Mouse (Mus musculus): ENCODE results near the gene Nectin2. TPM values are rescaled to one million over a fixed set of nuclear protein-coding genes. Genes with fewer than 3 reads are reported as not detected.
"Not testable (repeated sequence)": the region's sequence is repeated elsewhere in the genome, so short reads cannot be mapped to it uniquely, and the experiment has no call there.

The Nectin2 gene
- polyA plus RNA-seq (2017; shearing (Covaris generic)) = under 1 TPM in 1 of 2 experiments, not detected in 1; 0.56 TPM

DNA sequence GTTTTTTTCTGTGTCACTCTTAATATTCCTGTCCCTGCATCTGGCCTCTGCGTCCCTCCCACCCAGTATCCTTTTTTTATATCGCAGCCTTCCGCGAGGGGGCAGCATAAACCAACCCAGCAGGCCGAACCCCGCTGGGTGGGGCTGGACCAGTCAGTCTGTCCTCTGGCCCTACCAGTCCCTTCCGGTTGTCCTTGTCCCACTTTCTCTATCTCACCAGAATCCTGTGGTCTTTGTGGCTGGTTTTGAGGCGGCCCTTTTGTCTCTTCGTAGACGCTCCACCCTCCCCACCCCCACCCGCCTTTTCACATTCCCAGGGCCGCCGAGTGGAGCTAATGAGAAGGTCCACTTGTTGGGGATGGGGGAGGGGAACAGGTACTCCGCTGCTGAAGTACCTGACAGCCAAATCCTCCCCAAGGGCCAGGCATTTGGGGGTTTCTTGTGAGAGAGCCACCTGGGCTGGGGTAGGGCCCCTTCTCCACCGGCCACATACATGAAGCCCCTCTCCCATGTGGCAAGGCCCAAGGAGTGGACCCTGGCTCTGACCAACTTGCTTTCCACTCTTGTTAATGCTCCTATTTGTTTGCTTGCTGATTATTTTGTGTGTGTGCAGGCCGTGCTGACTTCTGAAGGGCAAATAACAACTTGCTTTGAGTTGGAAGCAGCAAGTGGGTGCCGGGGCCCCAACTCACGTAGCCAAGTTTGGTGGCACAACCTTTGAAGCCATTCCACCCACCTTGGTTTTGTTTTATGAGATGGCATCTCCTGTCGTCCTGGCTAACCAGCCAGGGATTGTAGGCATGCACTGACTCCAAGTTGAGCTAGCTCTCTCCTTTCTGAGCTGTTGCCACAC, at the start of gene Nectin2:
Gene Nectin2 (minus strand): TSS at position 267 of the 853 bp plus-strand sequence.
- ATAC-seq = peak; percentile 50

GRCm38 (mm10) chr7:19796697-19797588, 46.7 kb upstream of the Nectin2 start, which contains the start of gene Cblc:
Gene Cblc (minus strand): TSS chr7:19796809.
- ATAC-seq = peak; percentile 96

GRCm38 (mm10) chr7:19796254-19796653, 46.0 kb upstream of the Nectin2 start:
- ATAC-seq = no peak

DNA sequence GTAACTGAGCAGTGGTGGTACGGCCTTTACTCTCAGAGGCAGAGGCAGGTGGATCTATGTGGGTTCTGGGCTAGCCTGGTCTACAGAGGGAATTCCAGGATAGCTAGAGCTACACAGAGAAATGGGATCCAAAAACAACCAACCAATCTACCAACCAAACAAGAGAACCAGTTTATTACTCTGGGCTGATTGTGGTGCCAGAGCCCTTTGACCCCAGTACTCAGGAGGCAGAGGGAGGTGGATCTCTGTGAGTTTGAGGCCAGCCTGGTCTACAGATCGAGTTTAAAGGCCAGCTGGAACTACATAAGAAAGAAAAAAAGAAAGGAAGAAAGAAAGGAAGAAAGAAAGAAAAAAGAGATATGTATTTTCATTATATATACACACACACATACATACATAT, 45.0 kb upstream of the Nectin2 start:
- no peak for ATAC-seq

DNA sequence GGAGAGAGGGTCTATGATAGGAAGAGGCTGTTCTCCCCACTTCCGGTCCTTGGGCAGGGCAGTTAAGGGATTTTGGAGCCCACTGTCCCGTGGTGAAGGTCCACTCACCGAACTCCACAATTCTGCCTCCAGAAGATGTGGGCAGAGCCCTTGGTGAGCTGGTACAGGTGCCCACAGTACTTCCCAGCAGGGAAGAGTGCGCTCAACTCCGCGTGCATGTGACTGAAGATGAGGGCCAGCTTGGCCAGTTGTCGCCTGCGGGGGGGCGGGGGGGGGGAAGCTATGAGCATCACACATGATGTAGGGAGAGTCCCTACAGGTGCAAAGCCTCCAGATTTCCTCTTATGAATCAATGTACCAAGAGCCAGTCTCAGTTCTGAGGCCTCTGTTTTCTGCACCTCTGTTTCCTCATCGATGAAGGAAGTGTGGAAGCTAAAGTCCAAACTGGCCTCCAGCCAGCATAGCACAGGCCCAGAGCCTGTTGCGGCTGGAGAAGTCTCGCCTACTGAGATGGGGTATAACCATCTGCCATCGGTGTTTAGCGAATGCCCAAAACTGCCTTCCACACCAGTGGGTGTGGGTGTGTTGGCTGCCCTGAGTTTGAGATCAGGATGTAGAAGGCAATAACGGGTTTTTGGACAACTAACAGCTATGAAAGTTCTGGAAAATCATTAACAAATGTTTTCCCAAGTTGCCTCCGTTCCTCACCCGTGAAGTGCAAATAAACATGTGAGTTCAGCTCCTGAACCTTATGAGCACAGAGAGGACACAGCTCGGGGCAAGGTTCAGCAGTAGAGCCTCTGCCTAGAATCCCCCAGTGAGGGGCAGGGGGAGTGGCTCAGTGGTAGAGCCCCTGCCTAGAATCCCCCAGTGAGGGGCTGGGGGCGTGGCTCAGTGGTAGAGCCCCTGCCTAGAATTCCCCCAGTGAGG, 42.7 kb upstream of the Nectin2 start:
- ATAC-seq = no peak

DNA sequence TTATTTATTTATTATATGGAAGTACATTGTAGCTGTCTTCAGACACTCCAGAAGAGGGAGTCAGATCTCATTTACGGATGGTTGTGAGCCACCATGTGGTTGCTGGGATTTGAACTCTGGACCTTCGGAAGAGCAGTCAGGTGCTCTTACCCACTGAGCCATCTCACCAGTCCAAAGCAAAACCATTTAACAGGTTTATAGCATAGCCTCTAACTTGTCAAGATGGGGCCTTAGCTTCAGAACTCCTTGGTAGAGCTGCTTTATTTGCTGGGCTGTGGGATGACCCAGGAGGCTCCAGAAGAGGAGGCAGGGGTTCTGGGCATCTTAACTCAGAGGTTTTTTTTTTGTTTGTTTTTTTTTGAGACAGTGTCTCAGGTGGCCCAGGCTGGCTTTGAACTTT, 41.2 kb upstream of the Nectin2 start:
- not testable (repeated sequence) for ATAC-seq

- ATAC-seq = peak; percentile 62
Measured at GRCm38 (mm10) chr7:19789904-19790347, 39.6 kb upstream of the Nectin2 start.

GRCm38 (mm10) chr7:19785874-19786458, 35.7 kb upstream of the Nectin2 start:
- no peak for ATAC-seq

DNA sequence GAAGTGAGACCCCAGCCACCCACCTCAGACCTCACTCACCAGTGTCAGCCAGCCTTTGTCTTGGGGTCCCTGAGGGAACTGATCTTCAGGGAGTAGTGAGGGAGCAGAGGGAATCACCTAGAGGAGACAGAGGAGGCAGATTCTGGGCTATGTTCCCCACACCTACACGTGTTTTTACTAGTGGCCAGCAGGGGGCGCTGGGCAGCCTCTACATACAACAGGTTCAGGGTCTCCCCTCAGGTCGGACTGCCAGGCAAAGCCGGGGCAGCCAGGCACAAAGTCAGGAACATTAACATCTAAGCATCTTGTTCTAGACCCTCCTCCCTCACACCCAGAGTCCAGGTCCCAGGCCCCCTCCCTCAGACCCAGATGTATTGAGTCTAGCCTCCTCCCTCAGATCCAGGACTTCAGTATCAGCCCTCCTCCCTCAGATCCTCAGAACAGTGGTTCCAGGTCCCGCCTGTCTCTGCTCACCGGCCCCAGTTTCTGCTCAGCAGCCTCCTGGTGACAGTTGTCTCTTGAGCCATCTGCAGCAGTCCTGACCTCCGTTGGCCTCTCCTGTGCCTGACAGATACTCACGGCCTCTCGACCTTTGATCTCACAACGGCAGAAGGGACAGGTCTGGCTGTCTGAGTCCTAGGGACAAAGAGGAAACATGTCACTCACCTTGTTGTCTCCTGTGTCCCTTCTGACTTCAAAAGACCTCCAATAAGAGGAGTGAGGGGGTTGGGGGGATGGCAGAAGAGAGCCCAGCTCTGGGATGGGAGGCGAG, 34.7 kb upstream of the Nectin2 start:
- ATAC-seq = no peak

GRCm38 (mm10) chr7:19783630-19784029, 33.3 kb upstream of the Nectin2 start:
- ATAC-seq = no peak

DNA sequence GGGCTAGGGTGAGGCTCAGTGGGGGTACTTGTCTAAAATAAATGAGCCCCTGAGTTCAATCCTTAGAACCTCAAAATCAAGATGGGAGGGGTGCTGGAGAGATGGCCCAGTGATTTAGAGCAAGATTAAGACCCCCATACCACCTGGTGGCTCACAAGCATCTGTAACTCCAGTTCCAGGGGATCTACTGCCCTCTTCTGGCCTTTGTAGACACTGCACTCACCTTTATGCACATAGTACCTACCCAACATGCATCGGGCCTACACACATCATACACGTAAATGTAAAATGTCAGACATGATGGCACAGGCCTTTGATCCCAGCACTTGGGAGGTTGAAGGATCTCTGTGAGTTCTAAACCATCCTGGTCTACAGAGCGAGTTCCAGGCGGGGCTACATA, 32.4 kb upstream of the Nectin2 start:
- ATAC-seq = no peak

DNA sequence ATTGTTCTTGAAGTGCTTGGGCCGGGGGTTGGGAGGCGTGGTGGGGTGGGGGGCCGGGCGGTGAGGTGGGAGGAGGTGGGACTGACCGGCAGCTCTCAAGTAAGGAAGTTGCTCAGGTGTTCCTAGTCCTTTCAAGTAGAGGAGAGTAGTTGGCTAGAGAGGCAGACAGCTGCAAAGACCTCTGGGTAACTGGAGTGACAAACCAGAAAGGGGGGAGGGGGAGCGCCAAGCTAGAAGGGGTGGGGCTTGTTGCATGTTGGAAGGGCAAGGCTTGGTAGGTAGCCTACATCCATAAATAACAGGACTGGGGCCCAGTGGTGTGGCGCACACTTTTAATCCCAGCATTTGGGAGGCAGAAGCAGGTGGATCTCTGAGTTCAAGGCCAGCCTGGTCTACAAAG, 31.5 kb upstream of the Nectin2 start:
- ATAC-seq = no peak

DNA sequence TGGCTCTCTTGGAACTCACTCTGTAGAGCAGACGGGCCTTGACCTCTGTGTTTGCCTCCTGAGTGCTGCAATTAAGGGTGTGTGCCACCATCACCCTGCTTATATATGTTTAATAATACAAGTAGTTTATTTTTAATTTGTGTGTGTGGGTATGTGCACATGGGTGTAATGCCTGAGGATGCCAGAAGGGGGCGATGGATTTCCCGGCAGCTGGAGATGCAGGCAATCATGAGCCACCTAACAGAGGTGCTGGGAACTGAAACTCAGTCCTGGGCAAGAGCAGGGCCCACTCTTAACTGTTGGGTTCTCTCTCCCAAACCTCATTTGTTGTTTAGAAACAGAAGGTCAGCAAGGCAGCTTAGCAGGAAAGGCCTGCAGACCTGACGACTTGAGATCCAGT, 29.6 kb upstream of the Nectin2 start:
- ATAC-seq = no peak

GRCm38 (mm10) chr7:19778645-19779044, 28.4 kb upstream of the Nectin2 start:
- no peak for ATAC-seq

GRCm38 (mm10) chr7:19777049-19777723, 26.9 kb upstream of the Nectin2 start:
- no peak for ATAC-seq

DNA sequence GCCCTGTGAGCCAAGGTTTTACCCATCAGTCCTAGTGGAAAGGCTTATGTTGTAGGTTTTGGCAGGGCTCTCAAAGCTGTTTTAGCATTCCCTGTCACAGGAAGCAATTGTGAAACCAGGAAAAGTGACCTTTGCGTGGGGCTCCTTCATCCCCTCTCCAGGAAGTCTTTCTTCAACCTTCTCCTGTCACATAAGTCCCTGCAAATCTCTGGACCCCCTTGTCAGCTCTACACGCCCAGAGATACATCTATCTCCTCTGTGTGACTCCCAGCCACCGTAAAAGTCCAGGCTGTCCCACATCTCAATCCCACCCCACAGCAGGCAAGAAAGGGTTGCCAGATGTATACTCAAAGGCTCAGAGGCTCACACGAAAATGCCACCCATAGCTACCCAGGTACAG, 21.4 kb upstream of the Nectin2 start:
- ATAC-seq = no peak

DNA sequence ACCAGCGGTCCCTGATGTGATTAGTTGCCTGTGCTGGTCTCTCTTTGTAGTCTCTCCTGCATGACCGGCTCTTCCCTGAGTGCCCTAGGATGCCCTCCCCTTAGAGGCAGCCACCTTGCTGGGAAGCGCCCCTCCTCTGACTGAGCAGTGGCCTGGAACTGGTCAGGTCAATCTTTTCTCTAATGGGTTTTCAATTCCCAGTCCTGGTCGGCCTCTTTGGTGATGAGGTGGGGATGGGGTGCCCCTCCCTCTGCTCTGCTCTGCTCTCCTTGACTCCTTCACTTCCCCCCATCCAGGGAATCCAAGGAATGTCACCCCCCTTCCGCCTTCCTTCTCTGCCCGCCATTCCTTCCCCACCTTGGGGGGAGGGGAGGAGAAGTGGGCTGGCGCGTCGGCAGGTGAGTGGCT, 20.7 kb upstream of the Nectin2 start, which contains the start of gene Bcam:
Gene Bcam (minus strand): TSS at position 33 of the 408 bp plus-strand sequence.
- no peak for ATAC-seq

GRCm38 (mm10) chr7:19770375-19770754, 20.1 kb upstream of the Nectin2 start:
- ATAC-seq = peak; percentile 46

GRCm38 (mm10) chr7:19769434-19770374, 19.4 kb upstream of the Nectin2 start:
- ATAC-seq = peak; percentile 36

Data from activated CD4-positive, CD25-positive, alpha-beta regulatory T cell, adult 4 months (primary cell).